Mouse (Mus musculus) forebrain, embryonic 14.5 days (tissue): ENCODE data around the gene Tesk2. TPM values are rescaled to one million over a fixed set of nuclear protein-coding genes. Genes with fewer than 3 reads are reported as not detected.
"Not testable (repeated sequence)": the region's sequence is repeated elsewhere in the genome, so short reads cannot be mapped to it uniquely, and the experiment has no call there.

Experiments used
- ATAC-seq: fragments of 200-750 bp; cut with Nextera tagmentation; 2 replicates; pipeline ENCODE4 v1.8.0; 2017; ENCODE audit warnings: mild to moderate bottlenecking, moderate library complexity
- DNase-seq: peaks from one replicate; pipeline ENCODE4 v3.0.0-alpha.2; 2015; ENCODE audit warnings: low spot score
- H3K27ac ChIP-seq: fragments of 300-500 bp; sonication (generic); 2 replicates; pipeline ENCODE4 v1.5.1; 2014; ENCODE audit warnings: low read depth, mild to moderate bottlenecking, control low read depth, low read length, moderate library complexity
- H3K27me3 ChIP-seq: fragments of 300-500 bp; sonication (generic); replicated peaks from 2 replicates; pipeline ENCODE4 v1.6.1; 2014; ENCODE audit warnings: low read length, control low read depth, mixed read lengths; ENCODE audit not compliant: control insufficient read depth, insufficient read depth
- H3K36me3 ChIP-seq: fragments of 300-500 bp; sonication (generic); 2 replicates; pipeline ENCODE4 v1.6.1; 2014; ENCODE audit warnings: low read length, control low read depth; ENCODE audit not compliant: control insufficient read depth, insufficient read depth
- H3K4me1 ChIP-seq: fragments of 300-500 bp; sonication (generic); 2 replicates; pipeline ENCODE4 v1.6.1; 2014; ENCODE audit warnings: antibody characterized with exemption, low read length, control low read depth; ENCODE audit not compliant: control insufficient read depth, insufficient read depth
- H3K4me2 ChIP-seq: fragments of 300-500 bp; sonication (generic); 2 replicates; pipeline ENCODE4 v1.6.1; 2014; ENCODE audit warnings: mild to moderate bottlenecking, control low read depth, low read length
- H3K4me3 ChIP-seq: fragments of 300-500 bp; sonication (generic); 2 replicates; pipeline ENCODE4 v1.5.1; 2014; ENCODE audit warnings: low read depth, low read length, control low read depth
- H3K9ac ChIP-seq: fragments of 300-500 bp; sonication (generic); 2 replicates; pipeline ENCODE4 v1.6.1; 2014; ENCODE audit warnings: mild to moderate bottlenecking, low read length, control low read depth, moderate library complexity
- H3K9me3 ChIP-seq: fragments of 300-500 bp; sonication (generic); replicated peaks from 2 replicates; pipeline ENCODE4 v1.6.1; 2016; ENCODE audit warnings: low read length, control low read depth, mixed read lengths; ENCODE audit not compliant: control insufficient read depth
- WGBS: fragments of 180-500 bp; shearing (Covaris S2); extraction: QIAGEN DNeasy Blood & Tissue Kit; methylation state at CpG from one replicate; pipeline ENCODE4 v1.1.7; 2014; 5-methylcytosine and 5-hydroxymethylcytosine counted together
- polyA plus RNA-seq: library from polyadenylated mRNA; unstranded; fragments of >200 nt; fragmentation: Nextera tagmentation; extraction: Ambion mirVana; gene quantifications from 2 replicates; pipeline ENCODE4 v1.2.1, GENCODE M21; 2014

Tesk2 gene
- polyA plus RNA-seq, 1 experiment from 2014 or later: 4.8 TPM

- DNase-seq, H3K27me3 ChIP-seq, H3K4me3 ChIP-seq, H3K9ac ChIP-seq, H3K4me2 ChIP-seq, H3K27ac ChIP-seq, H3K9me3 ChIP-seq, H3K4me1 ChIP-seq, ATAC-seq, H3K36me3 ChIP-seq: not testable (repeated sequence)
- WGBS: 55% methylated on average over 20 of the region's 29 CpGs
These were observed 119.3 kb downstream of the Tesk2 start for GRCm38 (mm10) chr4:116840096-116840495.

DNA sequence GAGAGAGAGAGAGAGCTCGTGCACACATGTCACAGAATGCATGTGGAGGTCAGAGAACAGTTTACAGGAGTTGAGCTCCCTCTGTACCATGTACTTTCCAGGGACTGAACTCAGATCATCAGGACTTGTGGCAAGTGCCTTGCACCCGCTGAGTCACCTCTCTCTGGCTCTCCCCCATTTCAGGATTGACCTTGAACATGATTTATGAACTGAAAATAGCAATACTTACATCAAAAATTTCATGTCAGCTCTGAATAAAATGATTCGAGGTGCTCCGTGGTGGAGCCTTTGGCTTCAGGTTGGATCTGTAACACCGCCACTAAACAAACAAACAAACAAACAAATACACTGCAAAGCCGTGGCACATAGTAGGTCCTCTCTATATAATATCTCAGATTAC lies 120.1 kb downstream of the Tesk2 start:
- 90% methylated on average over 6 of the region's 6 CpGs for WGBS
- DNase-seq: no peak
- H3K4me2 ChIP-seq: no peak overlapping the region
- no peaks in the 10 kb centered on the region for H3K36me3 ChIP-seq
- ATAC-seq: no peak
- no peaks in the 10 kb centered on the region for H3K4me1 ChIP-seq
- H3K9me3 ChIP-seq: no peaks in the 10 kb centered on the region
- no peaks in the 10 kb centered on the region for H3K27me3 ChIP-seq
- H3K9ac ChIP-seq: no peak overlapping the region
- no peak overlapping the region for H3K4me3 ChIP-seq
- no peak overlapping the region for H3K27ac ChIP-seq

GRCm38 (mm10) chr4:116844324-116844723 lies 123.6 kb downstream of the Tesk2 start:
- H3K36me3 ChIP-seq: no peaks in the 10 kb centered on the region
- H3K4me1 ChIP-seq: no peaks in the 10 kb centered on the region
- DNase-seq (no peak), ATAC-seq (no peak)
- no peak overlapping the region for H3K27ac ChIP-seq
- no peak overlapping the region for H3K4me2 ChIP-seq
- H3K9me3 ChIP-seq: no peaks in the 10 kb centered on the region
- no peak overlapping the region for H3K4me3 ChIP-seq
- no peaks in the 10 kb centered on the region for H3K27me3 ChIP-seq
- 95% methylated on average over 3 of the region's 3 CpGs for WGBS
- H3K9ac ChIP-seq: no peak overlapping the region

DNA sequence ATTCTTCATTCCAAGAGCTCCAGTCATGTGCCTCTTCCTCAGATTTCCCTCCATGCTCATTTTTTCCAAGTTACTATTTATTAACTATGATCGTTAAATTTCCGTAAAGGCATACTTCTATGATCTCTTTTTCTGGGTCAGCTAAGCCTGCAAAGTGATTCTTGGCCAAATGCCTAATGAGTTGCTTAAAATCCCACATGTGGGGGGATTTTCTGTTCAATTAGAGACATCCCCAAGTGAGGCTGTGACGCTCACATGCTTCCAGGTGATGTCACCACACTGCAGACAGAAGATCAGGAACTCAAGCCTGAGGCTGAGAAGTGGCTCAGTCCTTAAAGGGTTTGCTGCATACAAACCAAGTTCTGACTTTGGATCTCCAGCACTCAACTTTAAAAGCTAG lies 129.2 kb downstream of the Tesk2 start:
- Histone ChIP-seq H3K4me1 (peaks cover 6% of the 10 kb centered on the region), H3K9ac (no peak overlapping the region), H3K9me3 (no peaks in the 10 kb centered on the region), H3K27ac (no peak overlapping the region), H3K4me3 (no peak overlapping the region), H3K27me3 (no peaks in the 10 kb centered on the region), H3K4me2 (no peak overlapping the region), H3K36me3 (no peaks in the 10 kb centered on the region)
- DNase-seq (no peak), ATAC-seq (no peak)
- WGBS: 42% methylated on average over 3 of the region's 3 CpGs

GRCm38 (mm10) chr4:116854286-116854685 lies 133.5 kb downstream of the Tesk2 start:
- Histone ChIP-seq H3K9me3 (no peaks in the 10 kb centered on the region), H3K4me1 (peaks cover 6% of the 10 kb centered on the region), H3K9ac (no peak overlapping the region), H3K4me3 (no peak overlapping the region), H3K27ac (no peak overlapping the region), H3K36me3 (no peaks in the 10 kb centered on the region), H3K4me2 (no peak overlapping the region), H3K27me3 (no peaks in the 10 kb centered on the region)
- 0 out of 2 replicates have a peak, but pooled peaks have one; percentile 23 for ATAC-seq
- WGBS: 20% methylated on average over 2 of the region's 2 CpGs
- DNase-seq: peak; percentile 14

Other genes starting within 250 kb of the Tesk2 start
- gene Ipp, start 213.4 kb upstream of the Tesk2 start, polyA plus RNA-seq: 5.4 and 5.8 TPM in 2 replicates
- gene Tmem69, start 165.0 kb upstream of the Tesk2 start, polyA plus RNA-seq: 30.5 and 32.2 TPM in 2 replicates
- 26.6 and 27.1 TPM in 2 replicates for gene Gpbp1l1, start 163.3 kb upstream of the Tesk2 start, polyA plus RNA-seq
- gene Ccdc17, start 124.3 kb upstream of the Tesk2 start, polyA plus RNA-seq: 3.1 and 3.8 TPM in 2 replicates
- gene Nasp, start 93.0 kb upstream of the Tesk2 start, polyA plus RNA-seq: 125 and 129 TPM in 2 replicates
- gene Akr1a1, start 69.3 kb upstream of the Tesk2 start, polyA plus RNA-seq: 910 and 955 TPM in 2 replicates
- gene Prdx1, start 35.4 kb upstream of the Tesk2 start, polyA plus RNA-seq: 561 and 632 TPM in 2 replicates
- gene Mmachc, start 12.5 kb upstream of the Tesk2 start, polyA plus RNA-seq: 13.2 and 15.2 TPM in 2 replicates
- gene Ccdc163, start 12.4 kb upstream of the Tesk2 start, polyA plus RNA-seq: 14.6 and 16.9 TPM in 2 replicates
- gene Toe1, start 86.7 kb downstream of the Tesk2 start, polyA plus RNA-seq: 34.0 and 34.5 TPM in 2 replicates
- 8.0 and 8.9 TPM in 2 replicates for gene Mutyh, start 86.8 kb downstream of the Tesk2 start, polyA plus RNA-seq
- gene Hpdl, start 100.8 kb downstream of the Tesk2 start, polyA plus RNA-seq: 0.77 and 0.78 TPM in 2 replicates
- 8.5 and 11.1 TPM in 2 replicates for gene Zswim5, start 156.4 kb downstream of the Tesk2 start, polyA plus RNA-seq